Mouse (Mus musculus) gastrocnemius, adult 8-10 months (tissue): Measurements from ENCODE around the gene Cldn6. TPM values are rescaled to one million over a fixed set of nuclear protein-coding genes. Genes with fewer than 3 reads are reported as not detected.

Experiments
- DNase-seq, 2 experiments: peaks; one replicate each; pipeline ENCODE4 v3.0.0; 2022; ENCODE audit warnings: low spot score in 2 of 2
- total RNA-seq, 4 experiments: library from RNA; stranded (reverse); gene quantifications; 2 replicates each; pipeline ENCODE4 v1.2.4; 2022

The Cldn6 gene
- total RNA-seq, 4 experiments from 2014 or later = not detected

GRCm38 (mm10) chr17:23719455-23719854, 40.4 kb downstream of the Cldn6 start:
- no peak for DNase-seq

- no peak for DNase-seq
These were observed 42.8 kb downstream of the Cldn6 start for GRCm38 (mm10) chr17:23721886-23722285.

GRCm38 (mm10) chr17:23722376-23723125, 43.5 kb downstream of the Cldn6 start, which contains the start of gene 1520401A03Rik:
1520401A03Rik (minus strand) TSS chr17:23722783.
- no peak for DNase-seq

GRCm38 (mm10) chr17:23725477-23725876, 46.4 kb downstream of the Cldn6 start:
- no peak for DNase-seq

- DNase-seq = peak; percentile 88 to 91
These were observed 47.1 kb downstream of the Cldn6 start, which contains the start of gene Pkmyt1 for GRCm38 (mm10) chr17:23725999-23726757. Pkmyt1 (plus strand) TSS chr17:23726336.

GRCm38 (mm10) chr17:23726758-23727142, 47.7 kb downstream of the Cldn6 start:
- DNase-seq = peak; percentile 67 to 78

GRCm38 (mm10) chr17:23730441-23730840, 51.4 kb downstream of the Cldn6 start:
- DNase-seq = no peak

Other genes starting within 250 kb of the Cldn6 start
- not detected for gene Vmn2r117, start 199.6 kb upstream of the Cldn6 start, total RNA-seq
- gene Zfp213, start 115.0 kb upstream of the Cldn6 start, total RNA-seq = 1 to 10 TPM; 2.1 to 2.7 (median 2.2) TPM
- 1 to 10 TPM; 2.8 to 3.9 (median 3.2) TPM for gene Zfp13, start 79.8 kb upstream of the Cldn6 start, total RNA-seq
- gene Zscan10, start 78.4 kb upstream of the Cldn6 start, total RNA-seq = not detected
- gene Mmp25, start 34.0 kb upstream of the Cldn6 start, total RNA-seq = not detected
- not detected for gene Bicdl2, start 18.7 kb upstream of the Cldn6 start, total RNA-seq
- gene Hcfc1r1, start 5.7 kb upstream of the Cldn6 start, total RNA-seq = 100 to 1,000 TPM; 108 to 127 (median 120) TPM
- 1 to 10 TPM; 6.7 to 7.9 (median 7.3) TPM for gene Thoc6, start 5.4 kb upstream of the Cldn6 start, total RNA-seq
- 10 to 100 TPM; 26.6 to 49.4 (median 30.1) TPM for gene Tnfrsf12a, start 1.8 kb upstream of the Cldn6 start, total RNA-seq
- gene Cldn9, start 4.8 kb downstream of the Cldn6 start, total RNA-seq = under 1 TPM in 1 of 4 experiments, not detected in 3; 0.36 TPM
- gene 1520401A03Rik, start 43.5 kb downstream of the Cldn6 start, total RNA-seq = not detected
- under 1 TPM; 0.17 to 0.65 (median 0.40) TPM for gene Pkmyt1, start 47.1 kb downstream of the Cldn6 start, total RNA-seq
- gene Paqr4, start 61.6 kb downstream of the Cldn6 start, total RNA-seq = 1 to 10 TPM; 1.5 to 2.5 (median 1.9) TPM
- not detected for gene Kremen2, start 66.6 kb downstream of the Cldn6 start, total RNA-seq
- gene Flywch1, start 92.4 kb downstream of the Cldn6 start, total RNA-seq = 10 to 100 TPM; 48.7 to 63.8 (median 54.3) TPM
- not detected for gene Flywch2, start 106.8 kb downstream of the Cldn6 start, total RNA-seq
- 100 to 1,000 TPM; 152 to 180 (median 170) TPM for gene Srrm2, start 111.3 kb downstream of the Cldn6 start, total RNA-seq
- gene Elob, start 149.9 kb downstream of the Cldn6 start, total RNA-seq = 100 to 1,000 TPM; 403 to 511 (median 426) TPM
- not detected for gene Prss33, start 156.8 kb downstream of the Cldn6 start, total RNA-seq
- gene Prss32, start 164.6 kb downstream of the Cldn6 start, total RNA-seq = not detected
- under 1 TPM in 2 of 4 experiments, not detected in 2; 0.68 to 0.85 TPM for gene Prss41, start 164.9 kb downstream of the Cldn6 start, total RNA-seq
- not detected for gene Prss21, start 188.8 kb downstream of the Cldn6 start, total RNA-seq
- not detected for gene Dcpp1, start 201.6 kb downstream of the Cldn6 start, total RNA-seq
- not detected for gene Dcpp2, start 201.6 kb downstream of the Cldn6 start, total RNA-seq
- not detected for gene Dcpp3, start 238.2 kb downstream of the Cldn6 start, total RNA-seq